Mouse (Mus musculus) embryonic fibroblast, embryonic 13.5 days (primary cell): ENCODE data around the gene Pde7b. TPM values are rescaled to one million over a fixed set of nuclear protein-coding genes. Genes with fewer than 3 reads are reported as not detected.
A peak's percentile ranks its signal among the peaks of the same experiment; 100 is the strongest.

ENCODE experiments used
- H3K27ac ChIP-seq: 2 replicates; pipeline ENCODE4 v1.5.1; 2012; ENCODE audit warnings: low read length, control low read depth, inconsistent platforms; ENCODE audit not compliant: insufficient read depth
- H3K4me1 ChIP-seq: 2 replicates; pipeline ENCODE4 v1.6.1; 2011; ENCODE audit warnings: low read length; ENCODE audit not compliant: control insufficient read depth, insufficient read depth
- H3K4me3 ChIP-seq: 2 replicates; pipeline ENCODE4 v1.5.1; 2011; ENCODE audit warnings: mild to moderate bottlenecking, control low read depth, low read length; ENCODE audit not compliant: insufficient read depth
- CTCF ChIP-seq: IDR thresholded peaks from 2 replicates; pipeline ENCODE4 v1.5.1; 2011; ENCODE audit warnings: mild to moderate bottlenecking, control low read depth, low read length, moderate library complexity, borderline replicate concordance; ENCODE audit not compliant: insufficient read depth
- POLR2A ChIP-seq: IDR thresholded peaks from 2 replicates; pipeline ENCODE4 v1.6.1; 2011; ENCODE audit warnings: low read depth, mild to moderate bottlenecking, control low read depth, low read length, moderate library complexity
- polyA plus RNA-seq: library from polyadenylated mRNA; stranded (reverse); fragments of >200 nt; gene quantifications from 2 replicates; pipeline ENCODE4 v1.2.4, GENCODE M21; 2011; ENCODE audit warnings: low read depth; ENCODE audit not compliant: missing spikeins, insufficient read length

Gene Pde7b
- polyA plus RNA-seq, 1 experiment = 9.0 TPM

DNA sequence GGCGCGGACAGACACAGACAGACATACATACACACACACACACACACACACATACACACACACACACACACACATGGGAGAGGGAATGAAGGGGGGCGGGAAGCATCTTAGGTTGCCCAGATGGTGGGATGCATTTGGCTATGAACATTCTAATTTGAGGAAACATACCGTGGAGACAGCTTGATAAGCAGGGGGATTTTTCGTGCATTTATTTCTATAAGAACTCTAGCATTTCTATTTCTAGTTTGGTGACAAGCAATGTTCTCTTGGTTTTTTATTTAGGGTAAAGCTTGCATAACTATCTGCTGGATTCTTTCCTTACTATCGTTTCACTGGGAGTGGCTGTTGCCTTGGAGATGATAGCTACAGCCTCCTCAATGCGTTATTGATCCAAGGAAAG lies 66.2 kb downstream of the Pde7b start:
- TF ChIP-seq CTCF (no peak), POLR2A (no peak)
- peaks cover 5% of the 10 kb centered on the region; the same call in 1 of the 2 replicates for H3K4me1 ChIP-seq
- H3K4me3 ChIP-seq = no peak overlapping the region
- no peak overlapping the region for H3K27ac ChIP-seq

DNA sequence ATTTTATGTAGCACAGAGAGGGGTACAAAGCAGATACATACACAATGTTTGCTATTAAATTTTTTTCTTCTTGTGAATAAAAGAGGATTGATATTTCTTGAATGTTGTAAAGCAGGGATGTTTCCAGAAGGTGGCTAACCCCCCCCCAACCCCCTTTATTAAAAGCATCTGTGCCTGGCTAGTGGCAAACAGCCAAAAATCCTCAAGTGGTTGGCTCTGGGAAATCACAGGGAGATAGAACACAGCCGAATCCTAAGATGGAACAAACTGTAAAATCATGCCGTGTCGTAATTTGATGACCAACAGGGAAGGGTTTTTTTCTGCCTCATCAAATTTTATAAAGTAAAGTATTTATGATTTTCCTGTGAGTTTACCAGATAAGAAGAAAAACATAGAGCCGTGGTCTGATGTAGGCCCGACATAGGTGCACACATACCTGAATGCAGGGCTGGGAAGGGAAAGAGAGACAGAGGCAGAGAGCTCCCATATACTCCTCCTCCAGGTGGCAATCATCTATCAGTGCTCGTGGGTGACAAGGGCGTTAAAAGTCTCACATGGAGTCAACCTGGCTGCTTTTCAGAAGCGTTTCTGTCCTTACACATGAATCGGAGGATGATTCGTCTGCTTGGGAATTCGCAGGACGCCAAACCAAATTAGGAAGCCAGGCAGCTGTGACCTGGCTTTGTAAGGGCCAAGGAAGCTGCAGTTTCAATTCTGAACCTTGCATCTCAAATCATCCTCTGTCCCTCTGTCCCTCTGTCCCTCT lies 67.4 kb downstream of the Pde7b start:
- no peak for TF ChIP-seq POLR2A
- Histone ChIP-seq H3K27ac (peak overlapping the region; percentile 76), H3K4me1 (peaks cover 5% of the 10 kb centered on the region; the same call in 1 of the 2 replicates), H3K4me3 (no peak overlapping the region)

DNA sequence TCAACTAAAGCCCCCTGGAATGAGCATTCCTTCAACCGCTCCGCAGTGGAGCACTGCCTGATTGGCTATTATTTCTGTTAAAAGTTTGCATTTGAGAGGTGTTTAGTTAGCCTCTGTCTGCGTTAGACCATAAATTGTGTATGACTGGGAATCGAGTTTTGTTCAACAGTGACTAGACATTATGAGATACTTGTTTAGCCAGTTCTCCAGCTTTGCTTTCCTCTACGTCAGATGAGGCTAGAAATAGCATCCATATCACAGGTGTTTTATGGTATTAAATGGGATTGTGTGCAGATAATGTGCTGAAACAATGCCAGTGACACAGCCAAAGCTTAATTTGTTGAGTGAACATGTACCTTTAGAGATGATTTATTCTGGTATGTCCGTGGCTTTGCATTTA lies 70.3 kb downstream of the Pde7b start:
- Histone ChIP-seq H3K4me1 (peaks cover 5% of the 10 kb centered on the region; the same call in 1 of the 2 replicates), H3K4me3 (no peak overlapping the region), H3K27ac (no peak overlapping the region)
- TF ChIP-seq CTCF (no peak), POLR2A (no peak)

DNA sequence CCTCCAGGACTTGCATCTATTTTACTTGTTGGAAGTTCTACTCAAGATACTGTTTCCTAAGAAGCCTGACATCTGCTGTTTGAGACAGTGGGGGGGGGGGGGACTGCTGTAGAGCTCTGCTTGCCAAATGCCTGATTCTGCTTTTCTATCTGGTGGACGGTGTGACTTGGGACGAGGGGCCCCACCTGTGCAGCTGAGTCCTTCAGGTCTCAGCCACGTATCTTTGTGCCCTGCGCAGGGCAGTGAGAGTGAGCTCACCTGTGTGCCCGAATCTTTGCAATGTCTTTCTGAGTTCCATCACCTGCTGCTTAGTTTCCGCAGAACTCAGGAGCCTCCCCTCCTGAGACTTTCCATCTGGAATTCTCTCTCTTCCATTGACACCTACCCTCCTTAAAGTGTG lies 70.7 kb downstream of the Pde7b start:
- peaks cover 5% of the 10 kb centered on the region; the same call in 1 of the 2 replicates for H3K4me1 ChIP-seq
- H3K27ac ChIP-seq = no peak overlapping the region
- no peak overlapping the region for H3K4me3 ChIP-seq
- TF ChIP-seq CTCF (no peak), POLR2A (no peak)

DNA sequence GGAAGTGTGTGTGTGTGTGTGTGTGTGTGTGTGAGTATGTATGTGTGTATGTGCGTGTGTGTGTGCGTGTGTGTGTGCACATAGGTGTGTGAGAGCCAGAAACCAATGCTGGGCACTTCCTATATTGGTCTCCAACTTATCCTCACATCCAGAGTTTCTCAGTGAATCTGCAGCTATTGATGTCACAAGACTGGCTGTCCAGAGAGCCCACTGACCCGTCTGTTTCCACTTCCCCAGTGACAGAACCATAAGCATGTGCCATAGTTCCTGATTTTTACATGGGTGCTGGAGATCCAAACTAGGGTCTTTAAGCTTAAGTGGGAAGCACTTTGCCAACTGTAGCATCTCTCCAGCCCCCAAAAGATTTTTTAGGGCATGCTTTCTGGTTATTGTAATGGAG lies 71.6 kb downstream of the Pde7b start:
- Histone ChIP-seq H3K27ac (no peak overlapping the region), H3K4me1 (0 out of 2 replicates have a peak, but pooled peaks cover 5% of the 10 kb centered on the region), H3K4me3 (no peak overlapping the region)
- TF ChIP-seq CTCF (no peak), POLR2A (no peak)

DNA sequence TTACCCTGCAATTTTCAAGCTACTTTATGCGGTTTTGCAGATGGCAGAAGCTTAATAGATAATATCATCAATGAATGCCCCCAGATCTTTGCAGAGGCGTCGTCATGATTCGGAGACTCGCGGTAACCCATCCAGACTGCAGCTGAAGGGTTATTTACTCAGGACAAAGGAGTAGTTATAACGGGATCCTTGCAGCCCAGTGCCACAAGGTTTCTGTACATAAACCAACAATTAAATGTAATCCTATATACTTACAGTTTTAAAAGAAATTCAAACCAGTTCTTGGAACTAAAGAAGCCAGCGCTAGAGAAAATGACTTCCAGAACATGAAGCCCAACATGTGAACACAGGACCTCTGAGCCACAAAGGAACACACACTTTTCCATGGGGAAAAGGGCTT lies 88.5 kb downstream of the Pde7b start:
- H3K4me1 ChIP-seq = no peaks in the 10 kb centered on the region
- no peak for TF ChIP-seq CTCF
- TF ChIP-seq POLR2A = no peak
- no peak overlapping the region for H3K27ac ChIP-seq
- no peak overlapping the region for H3K4me3 ChIP-seq

DNA sequence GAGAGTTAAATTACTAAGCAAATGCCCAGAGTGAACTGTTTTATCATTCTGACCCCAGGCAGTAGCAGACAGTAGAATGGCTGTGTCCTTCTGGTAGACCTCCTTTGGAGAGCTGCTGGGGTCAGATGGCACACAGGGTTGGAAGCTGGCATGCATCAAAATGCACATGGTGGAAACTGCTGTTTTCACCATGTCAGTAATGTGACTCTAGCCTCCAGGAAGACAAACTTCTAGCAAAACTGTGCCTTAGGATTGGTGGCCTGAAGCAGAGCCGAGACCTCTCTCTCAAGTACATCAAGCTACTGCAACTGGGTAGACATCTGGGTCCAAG lies 91.8 kb downstream of the Pde7b start:
- Histone ChIP-seq H3K27ac (no peak overlapping the region), H3K4me3 (no peak overlapping the region), H3K4me1 (no peaks in the 10 kb centered on the region)
- TF ChIP-seq CTCF (no peak), POLR2A (no peak)

DNA sequence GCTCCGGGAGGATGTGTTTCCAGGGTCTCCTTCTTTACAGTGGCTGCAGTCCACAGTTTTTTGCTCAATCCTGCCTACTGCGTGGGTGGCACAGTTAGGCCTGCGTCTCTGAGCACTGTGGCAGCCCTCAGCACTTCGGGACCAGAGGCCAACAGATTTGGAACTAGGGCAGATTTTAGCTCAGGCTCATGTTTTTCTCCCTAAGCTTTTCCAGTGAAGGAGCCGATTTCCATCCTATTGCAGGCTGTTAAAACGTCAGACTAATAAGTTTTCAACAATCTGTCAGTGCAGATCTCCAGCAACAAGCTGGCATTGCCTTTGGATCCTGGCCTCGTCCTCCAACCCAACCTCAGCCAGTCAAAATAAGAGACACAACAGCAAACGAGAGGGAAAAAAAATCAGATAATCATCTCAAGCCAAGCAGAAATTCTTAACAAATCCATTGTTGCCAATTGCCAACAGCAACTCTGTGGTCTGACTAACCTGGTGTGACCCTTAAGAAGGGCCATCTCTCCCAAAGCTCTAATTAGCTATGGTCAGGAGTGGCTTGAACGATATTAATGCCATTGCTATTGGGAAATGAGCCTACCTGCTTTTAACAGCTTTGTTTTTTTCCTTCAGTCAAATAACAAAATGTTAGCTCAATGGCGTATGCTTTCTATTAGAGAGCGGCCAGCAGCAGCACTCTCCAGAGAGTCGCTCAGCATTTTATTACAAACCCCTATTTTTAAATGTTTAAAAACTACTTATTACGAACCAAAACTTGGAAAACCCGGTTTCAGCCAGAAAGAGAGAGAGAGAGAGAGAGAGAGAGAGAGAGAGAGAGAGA lies 92.4 kb downstream of the Pde7b start:
- H3K4me1 ChIP-seq = no peaks in the 10 kb centered on the region
- H3K4me3 ChIP-seq = no peak overlapping the region
- TF ChIP-seq POLR2A = no peak
- TF ChIP-seq CTCF = no peak
- peak overlapping the region; percentile 10; the same call in 1 of the 2 replicates for H3K27ac ChIP-seq

DNA sequence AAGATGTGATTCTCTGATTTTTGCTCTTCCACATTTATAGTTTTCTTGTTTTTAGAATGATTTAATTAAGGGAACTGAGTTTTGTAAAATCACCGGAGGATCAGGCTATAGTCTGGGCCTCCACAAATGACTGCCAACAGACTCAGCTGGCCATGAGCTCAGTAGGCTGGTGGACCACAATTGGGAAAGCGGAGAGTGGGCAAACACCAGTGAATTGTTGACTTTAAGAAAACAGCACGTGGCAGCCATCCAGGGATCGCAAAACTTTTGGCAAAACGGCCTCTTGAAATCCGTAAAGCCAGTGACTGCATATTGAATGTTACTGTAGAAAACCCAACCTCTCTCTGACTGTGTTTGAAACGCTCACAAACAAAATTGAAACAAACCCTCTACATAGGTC lies 94.8 kb downstream of the Pde7b start:
- TF ChIP-seq POLR2A = no peak
- TF ChIP-seq CTCF = no peak
- Histone ChIP-seq H3K4me1 (no peaks in the 10 kb centered on the region), H3K4me3 (no peak overlapping the region), H3K27ac (no peak overlapping the region)

DNA sequence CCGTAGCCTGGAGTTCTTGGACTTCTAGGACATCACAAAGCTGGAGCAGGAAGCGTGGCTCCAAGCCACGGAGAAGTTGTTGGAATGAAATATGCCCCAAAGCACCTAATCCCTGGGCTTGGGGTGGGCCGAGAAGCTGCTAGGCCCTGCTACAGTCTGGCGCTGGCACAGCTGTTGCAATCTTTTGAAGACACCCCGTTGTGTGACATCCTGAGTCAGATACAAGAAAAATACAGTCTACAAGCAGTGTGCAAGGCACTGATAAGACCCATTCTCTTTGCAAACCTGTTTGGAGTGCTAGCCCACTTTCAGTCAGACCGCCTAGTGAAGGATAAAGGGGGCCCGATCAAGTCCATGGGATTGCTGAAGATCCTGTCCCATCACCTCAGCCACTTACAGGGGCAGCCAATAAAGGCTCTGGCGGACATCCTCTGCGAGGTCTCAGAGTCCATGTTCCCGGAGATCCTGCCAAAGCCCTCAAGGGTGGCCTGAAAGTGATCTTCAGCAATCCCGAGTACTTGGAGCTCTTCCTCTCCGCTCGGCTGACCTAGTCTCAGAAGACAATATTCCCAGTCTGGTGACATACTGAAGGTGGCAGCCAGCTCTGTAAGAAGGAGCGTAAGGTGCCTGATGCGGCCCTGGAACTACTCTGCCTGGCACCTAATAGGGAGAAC lies 99.0 kb downstream of the Pde7b start:
- Histone ChIP-seq H3K4me1 (no peaks in the 10 kb centered on the region), H3K27ac (no peak overlapping the region), H3K4me3 (no peak overlapping the region)
- TF ChIP-seq POLR2A (no peak), CTCF (no peak)
